Mouse (Mus musculus): ENCODE results near the gene Ctcfl. TPM values are rescaled to one million over a fixed set of nuclear protein-coding genes. Genes with fewer than 3 reads are reported as not detected.

Gene Ctcfl
- polyA plus RNA-seq, 1 experiment from 2014 or later: 0.25 TPM

DNA sequence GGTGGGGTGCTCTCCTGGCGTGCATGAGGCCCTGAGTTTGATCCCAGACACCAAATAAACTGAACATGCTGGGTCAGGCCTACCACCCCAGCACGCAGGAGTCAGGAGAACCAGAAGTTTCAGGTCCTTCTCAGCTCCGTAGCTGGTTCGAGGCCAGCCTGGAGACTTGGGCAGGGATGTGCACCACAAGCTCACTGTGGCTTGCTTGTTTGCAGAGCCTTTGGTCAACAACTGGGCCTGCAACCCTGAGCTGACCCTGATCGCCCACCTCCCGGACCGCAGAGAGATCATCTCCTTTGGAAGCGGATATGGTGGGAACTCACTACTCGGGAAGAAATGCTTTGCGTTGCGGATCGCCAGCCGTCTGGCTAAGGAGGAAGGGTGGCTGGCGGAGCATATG, 35.6 kb upstream of the Ctcfl start:
- 84% methylated on average over 14 of the region's 14 CpGs for WGBS (ENCODE audit: insufficient replicate concordance)
- peak overlapping the region; percentile 58; the same call in 1 of the 2 replicates for H3K9ac ChIP-seq (replicated peaks)
- H3K4me2 ChIP-seq (ENCODE audit: low read depth, low read length): peak overlapping the region; percentile 57
- peak overlapping the region; percentile 34; the same call in 1 of the 2 replicates for H3K4me3 ChIP-seq (ENCODE audit: low read depth, low read length)
- ATAC-seq: no peak
- H3K27ac ChIP-seq (ENCODE audit: low read depth): peak overlapping the region; percentile 66
- H3K27me3 ChIP-seq (ENCODE audit: insufficient read depth, low read length): no peaks in the 10 kb centered on the region
- no peaks in the 10 kb centered on the region for H3K36me3 ChIP-seq (replicated peaks; ENCODE audit: insufficient read depth, low read length)
- TF ChIP-seq CTCF (IDR thresholded peaks at IDR 0.05; ENCODE audit: low read depth) (no peak), EP300 (IDR thresholded peaks at IDR 0.05; ENCODE audit: low read depth) (no peak; the same call in 1 of the 2 replicates)
- H3K9me3 ChIP-seq (ENCODE audit: low read length): no peaks in the 10 kb centered on the region
- peak; percentile 61 for DNase-seq
- H3K4me1 ChIP-seq (ENCODE audit: insufficient read depth): peaks cover 8% of the 10 kb centered on the region

DNA sequence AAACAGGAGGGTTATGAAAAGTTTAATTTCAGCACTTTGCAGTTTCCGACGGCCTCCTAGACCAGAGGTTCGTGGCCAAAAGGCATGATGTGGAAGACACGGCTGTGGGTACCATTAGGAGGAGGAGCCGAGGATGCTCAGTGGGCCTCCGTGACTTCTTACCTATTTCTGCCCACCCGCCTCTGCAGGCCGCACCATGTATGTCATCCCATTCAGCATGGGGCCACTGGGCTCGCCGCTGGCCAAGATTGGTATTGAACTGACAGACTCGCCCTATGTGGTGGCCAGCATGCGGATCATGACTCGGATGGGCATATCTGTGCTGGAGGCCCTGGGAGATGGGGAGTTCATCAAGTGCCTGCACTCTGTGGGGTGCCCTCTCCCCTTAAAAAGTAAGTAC, 35.2 kb upstream of the Ctcfl start:
- DNase-seq (peak; percentile 64), ATAC-seq (no peak)
- Histone ChIP-seq H3K27me3 (ENCODE audit: insufficient read depth, low read length) (no peaks in the 10 kb centered on the region), H3K9ac (replicated peaks) (peak overlapping the region; percentile 58), H3K4me3 (ENCODE audit: low read depth, low read length) (peak overlapping the region; percentile 34; the same call in 1 of the 2 replicates), H3K27ac (ENCODE audit: low read depth) (peak overlapping the region; percentile 91), H3K36me3 (replicated peaks; ENCODE audit: insufficient read depth, low read length) (no peaks in the 10 kb centered on the region), H3K4me2 (ENCODE audit: low read depth, low read length) (peak overlapping the region; percentile 57), H3K9me3 (ENCODE audit: low read length) (no peaks in the 10 kb centered on the region), H3K4me1 (ENCODE audit: insufficient read depth) (peaks cover 8% of the 10 kb centered on the region)
- TF ChIP-seq EP300 (IDR thresholded peaks at IDR 0.05; ENCODE audit: low read depth) (0 out of 2 replicates have a peak, but pooled peaks have one; percentile 23), CTCF (IDR thresholded peaks at IDR 0.05; ENCODE audit: low read depth) (no peak)
- 83% methylated on average over 13 of the region's 13 CpGs for WGBS (ENCODE audit: insufficient replicate concordance)

DNA sequence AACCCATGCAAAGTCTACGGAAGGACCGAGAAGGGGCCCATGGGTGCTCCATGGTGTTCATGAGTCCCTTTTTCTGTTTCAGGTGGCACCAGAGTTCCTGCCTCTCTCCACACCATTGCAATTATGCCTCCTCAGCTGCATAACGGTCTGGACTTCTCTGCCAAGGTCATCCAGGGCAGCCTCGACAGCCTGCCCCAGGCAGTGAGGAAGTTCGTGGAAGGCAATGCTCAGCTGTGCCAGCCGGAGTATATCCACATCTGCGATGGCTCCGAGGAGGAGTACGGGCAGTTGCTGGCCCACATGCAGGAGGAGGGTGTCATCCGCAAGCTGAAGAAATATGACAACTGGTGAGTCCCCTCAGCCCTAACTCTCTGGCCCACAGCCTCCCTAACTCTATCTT, 33.9 kb upstream of the Ctcfl start:
- H3K4me2 ChIP-seq (ENCODE audit: low read depth, low read length): peak overlapping the region; percentile 57
- no peaks in the 10 kb centered on the region for H3K27me3 ChIP-seq (ENCODE audit: insufficient read depth, low read length)
- H3K9ac ChIP-seq (replicated peaks): peak overlapping the region; percentile 58
- DNase-seq (no peak), ATAC-seq (no peak; the same call in 1 of the 2 replicates)
- H3K4me1 ChIP-seq (ENCODE audit: insufficient read depth): peaks cover 8% of the 10 kb centered on the region
- WGBS (ENCODE audit: insufficient replicate concordance): 74% methylated on average over 10 of the region's 10 CpGs
- H3K9me3 ChIP-seq (ENCODE audit: low read length): no peaks in the 10 kb centered on the region
- H3K36me3 ChIP-seq (replicated peaks; ENCODE audit: insufficient read depth, low read length): no peaks in the 10 kb centered on the region
- H3K27ac ChIP-seq (ENCODE audit: low read depth): peak overlapping the region; percentile 91
- H3K4me3 ChIP-seq (ENCODE audit: low read depth, low read length): peak overlapping the region; percentile 34
- TF ChIP-seq CTCF (IDR thresholded peaks at IDR 0.05; ENCODE audit: low read depth): no peak
- no peak for TF ChIP-seq EP300 (IDR thresholded peaks at IDR 0.05; ENCODE audit: low read depth)

DNA sequence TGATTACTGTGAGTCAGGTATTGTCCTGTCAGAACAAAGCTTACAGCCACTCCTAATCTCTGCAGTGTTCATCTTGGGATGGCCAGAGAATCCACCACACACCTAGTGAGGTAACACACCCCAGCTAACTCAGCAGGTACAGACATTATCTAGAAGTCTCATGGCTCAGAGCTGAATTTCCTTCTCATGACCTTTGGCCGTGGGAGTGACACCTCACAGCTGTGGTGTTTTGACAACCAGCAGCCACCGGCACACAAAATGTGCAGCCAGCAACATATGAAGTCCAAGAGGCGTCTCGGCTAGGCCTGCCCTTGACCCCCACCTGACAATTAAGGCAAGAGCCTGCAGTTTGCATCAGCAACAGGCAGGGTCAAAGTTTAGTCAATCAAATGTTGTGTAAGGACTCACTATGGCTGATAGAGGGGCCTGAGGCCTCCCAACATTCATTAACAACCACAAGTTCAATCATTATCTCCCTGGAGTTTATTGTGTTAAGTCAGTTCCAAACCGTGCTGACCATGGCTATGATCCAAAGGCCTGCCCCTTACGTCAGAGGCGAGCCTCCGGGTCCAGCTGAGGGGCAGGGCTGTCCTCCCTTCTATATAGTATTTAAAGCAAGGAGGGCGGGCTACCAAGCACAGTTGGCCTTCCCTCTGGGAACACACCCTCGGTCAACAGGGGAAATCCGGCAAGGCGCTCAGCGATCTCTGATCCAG, 33.3 kb upstream of the Ctcfl start, which contains the start of gene Pck1:
Gene Pck1 (plus strand): TSS at position 613 of the 716 bp plus-strand sequence.
- no peaks in the 10 kb centered on the region for H3K27me3 ChIP-seq (ENCODE audit: insufficient read depth, low read length)
- peak within 1 kb of the TSS; percentile 34 for H3K4me3 ChIP-seq (ENCODE audit: low read depth, low read length)
- H3K9ac ChIP-seq (replicated peaks): peak within 1 kb of the TSS; percentile 58
- H3K27ac ChIP-seq (ENCODE audit: low read depth): peak within 1 kb of the TSS; percentile 95
- peaks cover 8% of the 10 kb centered on the region for H3K4me1 ChIP-seq (ENCODE audit: insufficient read depth)
- H3K36me3 ChIP-seq (replicated peaks; ENCODE audit: insufficient read depth, low read length): no peaks in the 10 kb centered on the region
- 53% methylated on average over 13 of the region's 13 CpGs for WGBS (ENCODE audit: insufficient replicate concordance)
- DNase-seq: peak; percentile 86
- ATAC-seq: peak; percentile 80
- no peaks in the 10 kb centered on the region for H3K9me3 ChIP-seq (ENCODE audit: low read length)
- peak; percentile 89 for TF ChIP-seq EP300 (IDR thresholded peaks at IDR 0.05; ENCODE audit: low read depth)
- no peak for TF ChIP-seq CTCF (IDR thresholded peaks at IDR 0.05; ENCODE audit: low read depth)
- H3K4me2 ChIP-seq (ENCODE audit: low read depth, low read length): peak within 1 kb of the TSS; percentile 57

DNA sequence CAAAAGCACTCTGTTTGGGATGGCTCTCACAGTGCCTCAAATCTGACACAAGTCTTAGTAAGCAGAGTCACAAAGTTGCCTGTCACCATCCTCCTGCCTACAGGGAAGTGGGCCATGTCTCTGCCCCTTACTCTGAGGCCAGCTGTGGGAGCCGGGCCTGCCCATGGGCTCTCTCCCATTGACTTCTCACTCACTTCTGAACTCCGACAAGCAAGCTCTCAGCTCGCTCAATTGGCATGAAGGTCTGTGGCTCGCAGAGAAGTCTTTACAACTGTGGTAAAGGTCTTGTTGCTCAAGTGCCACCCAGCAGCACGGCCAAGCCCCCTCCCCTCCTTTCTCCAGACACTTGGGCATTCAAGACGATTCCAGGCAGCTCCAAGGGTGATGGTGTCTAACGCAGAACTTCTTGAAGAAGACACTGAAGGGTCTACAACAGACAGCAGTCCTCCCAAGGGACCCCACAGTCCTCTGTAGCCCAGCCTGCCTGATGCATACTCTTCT, 32.5 kb upstream of the Ctcfl start:
- ATAC-seq (no peak), DNase-seq (no peak)
- no peaks in the 10 kb centered on the region for H3K27me3 ChIP-seq (ENCODE audit: insufficient read depth, low read length)
- H3K4me3 ChIP-seq (ENCODE audit: low read depth, low read length): no peak overlapping the region
- peak overlapping the region; percentile 95 for H3K27ac ChIP-seq (ENCODE audit: low read depth)
- H3K4me1 ChIP-seq (ENCODE audit: insufficient read depth): peaks cover 8% of the 10 kb centered on the region
- H3K4me2 ChIP-seq (ENCODE audit: low read depth, low read length): no peak overlapping the region
- H3K9ac ChIP-seq (replicated peaks): no peak overlapping the region; the same call in 1 of the 2 replicates
- WGBS (ENCODE audit: insufficient replicate concordance): 68% methylated on average over 7 of the region's 7 CpGs
- no peak for TF ChIP-seq EP300 (IDR thresholded peaks at IDR 0.05; ENCODE audit: low read depth)
- no peak for TF ChIP-seq CTCF (IDR thresholded peaks at IDR 0.05; ENCODE audit: low read depth)
- H3K36me3 ChIP-seq (replicated peaks; ENCODE audit: insufficient read depth, low read length): no peaks in the 10 kb centered on the region
- no peaks in the 10 kb centered on the region for H3K9me3 ChIP-seq (ENCODE audit: low read length)

DNA sequence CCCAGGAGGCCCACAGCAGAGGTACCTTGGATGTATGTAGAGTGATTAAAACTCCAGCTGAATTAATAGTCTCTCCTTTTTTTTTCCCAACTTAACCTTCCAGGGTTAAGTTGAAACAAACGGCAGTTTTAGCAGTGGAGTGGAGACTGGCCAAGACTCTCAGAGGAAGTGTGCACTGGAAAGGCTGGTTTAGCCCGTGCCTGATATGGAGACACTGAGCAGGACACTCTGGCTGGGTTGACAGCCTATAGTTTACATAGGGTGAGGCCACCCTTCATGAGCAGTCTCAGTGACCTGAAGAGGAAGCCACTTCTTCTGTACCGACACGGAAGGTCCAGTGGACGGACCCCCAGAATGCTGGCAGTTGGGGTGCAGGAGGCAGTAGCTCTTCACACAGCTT, 32.0 kb upstream of the Ctcfl start:
- peak overlapping the region; percentile 95 for H3K27ac ChIP-seq (ENCODE audit: low read depth)
- H3K27me3 ChIP-seq (ENCODE audit: insufficient read depth, low read length): no peaks in the 10 kb centered on the region
- H3K4me1 ChIP-seq (ENCODE audit: insufficient read depth): peaks cover 8% of the 10 kb centered on the region
- ATAC-seq (no peak), DNase-seq (no peak)
- no peak for TF ChIP-seq EP300 (IDR thresholded peaks at IDR 0.05; ENCODE audit: low read depth)
- no peak for TF ChIP-seq CTCF (IDR thresholded peaks at IDR 0.05; ENCODE audit: low read depth)
- no peak overlapping the region for H3K4me2 ChIP-seq (ENCODE audit: low read depth, low read length)
- 63% methylated on average over 5 of the region's 5 CpGs for WGBS (ENCODE audit: insufficient replicate concordance)
- no peak overlapping the region for H3K4me3 ChIP-seq (ENCODE audit: low read depth, low read length)
- no peaks in the 10 kb centered on the region for H3K36me3 ChIP-seq (replicated peaks; ENCODE audit: insufficient read depth, low read length)
- no peak overlapping the region for H3K9ac ChIP-seq (replicated peaks)
- no peaks in the 10 kb centered on the region for H3K9me3 ChIP-seq (ENCODE audit: low read length)

Data from liver, postnatal 0 days (tissue).